28 mouse cellular contexts compared by ENCODE assay signal in the genomic region with DNA sequence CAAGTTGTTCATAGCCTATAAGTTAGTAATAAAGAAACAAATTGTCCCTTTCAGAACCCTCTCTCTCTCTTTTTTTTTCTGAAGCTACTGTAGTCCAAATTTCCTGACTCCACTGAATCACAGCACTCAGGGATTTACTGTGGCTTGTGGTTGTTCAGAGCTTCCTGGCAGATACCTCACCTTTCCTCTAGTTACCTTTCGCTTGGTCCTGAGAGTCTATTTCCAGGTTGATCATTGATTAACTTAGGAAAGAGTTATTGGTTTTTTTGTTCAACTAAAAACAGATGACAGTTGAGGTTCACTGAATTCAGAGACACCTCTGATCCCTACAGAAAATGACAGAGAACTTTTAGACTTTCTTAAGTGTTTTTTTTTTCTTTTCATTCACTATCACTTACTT. TPM values are rescaled to one million over a fixed set of nuclear protein-coding genes. Genes with fewer than 3 reads are reported as not detected.
A peak's percentile ranks its signal among the peaks of the same experiment; 100 is the strongest.
DNase-seq lines count a peak whose midpoint lies in the region; ATAC-seq lines count a peak whose summit lies in the region.
"Had no signal": no experiment of that assay in that cellular context is flagged by ENCODE, and none has a peak within 500 bp of the region (broad histone marks: within the 10 kb centered on the region; RNA-seq: fewer than 3 reads in every experiment).

No protein-coding gene starts in this region.

- no peak overlapping the region for H3K9ac ChIP-seq in kidney, embryonic 16.5 days (replicated peaks; ENCODE audit: low read length)
- no peak overlapping the region for H3K9ac ChIP-seq in liver, embryonic 16.5 days (ENCODE audit: low read depth, low read length)
- H3K9ac ChIP-seq in liver, embryonic 12.5 days = no peak overlapping the region
- H3K9ac ChIP-seq: embryonic facial prominence, embryonic 12.5 days; forebrain, embryonic 13.5 days; forebrain, embryonic 15.5 days had no signal

- no peaks in the 10 kb centered on the region for H3K4me1 ChIP-seq in heart, embryonic 10.5 days
- no peaks in the 10 kb centered on the region for H3K4me1 ChIP-seq in kidney, embryonic 16.5 days (ENCODE audit: insufficient read depth, low read length)
- no peaks in the 10 kb centered on the region for H3K4me1 ChIP-seq in liver, embryonic 16.5 days (ENCODE audit: control insufficient read depth, low read depth, low read length)
- H3K4me1 ChIP-seq in liver, embryonic 12.5 days = no peaks in the 10 kb centered on the region
- H3K4me1 ChIP-seq: embryonic facial prominence, embryonic 10.5 days; embryonic facial prominence, embryonic 12.5 days; forebrain, embryonic 13.5 days; forebrain, embryonic 15.5 days had no signal

- no peak overlapping the region for H3K4me3 ChIP-seq in heart, embryonic 10.5 days
- no peak overlapping the region for H3K4me3 ChIP-seq in kidney, embryonic 16.5 days (ENCODE audit: low read length)
- H3K4me3 ChIP-seq in liver, embryonic 16.5 days (ENCODE audit: low read depth, low read length) = no peak overlapping the region
- no peak overlapping the region for H3K4me3 ChIP-seq in liver, embryonic 12.5 days
- H3K4me3 ChIP-seq: embryonic facial prominence, embryonic 10.5 days; embryonic facial prominence, embryonic 12.5 days; forebrain, embryonic 13.5 days; forebrain, embryonic 15.5 days had no signal

- H3K27ac ChIP-seq in heart, embryonic 10.5 days = no peak overlapping the region
- H3K27ac ChIP-seq in kidney, embryonic 16.5 days (ENCODE audit: low read length) = no peak overlapping the region
- no peak overlapping the region for H3K27ac ChIP-seq in liver, embryonic 16.5 days (ENCODE audit: low read length)
- no peak overlapping the region for H3K27ac ChIP-seq in liver, embryonic 12.5 days
- H3K27ac ChIP-seq: embryonic facial prominence, embryonic 10.5 days; embryonic facial prominence, embryonic 12.5 days; forebrain, embryonic 13.5 days; forebrain, embryonic 15.5 days had no signal

- no peaks in the 10 kb centered on the region for H3K9me3 ChIP-seq in heart, embryonic 10.5 days
- H3K9me3 ChIP-seq in kidney, embryonic 16.5 days (ENCODE audit: low read length) = no peaks in the 10 kb centered on the region
- H3K9me3 ChIP-seq in liver, embryonic 16.5 days (replicated peaks; ENCODE audit: control insufficient read depth, low read length) = no peaks in the 10 kb centered on the region
- no peaks in the 10 kb centered on the region for H3K9me3 ChIP-seq in liver, embryonic 12.5 days (replicated peaks)
- H3K9me3 ChIP-seq: embryonic facial prominence, embryonic 10.5 days; embryonic facial prominence, embryonic 12.5 days; forebrain, embryonic 13.5 days; forebrain, embryonic 15.5 days; G1E had no signal

- no peak for ATAC-seq in kidney, embryonic 16.5 days (ENCODE audit: low FRiP score, low TSS enrichment)
- peak; percentile 53; the same call in 1 of the 2 replicates for ATAC-seq in liver, embryonic 16.5 days (ENCODE audit: low read depth)
- no peak for ATAC-seq in liver, embryonic 12.5 days
- ATAC-seq: activated CD4-positive, CD25-positive, alpha-beta regulatory T cell, adult 4 months; CD4-positive, CD25-positive, alpha-beta regulatory T cell, adult 4 months; forebrain, embryonic 13.5 days; forebrain, embryonic 15.5 days; Patski had no signal

- no peaks in the 10 kb centered on the region for H3K36me3 ChIP-seq in heart, embryonic 10.5 days
- H3K36me3 ChIP-seq in kidney, embryonic 16.5 days (ENCODE audit: insufficient read depth, low read length) = no peaks in the 10 kb centered on the region
- no peaks in the 10 kb centered on the region for H3K36me3 ChIP-seq in liver, embryonic 16.5 days (ENCODE audit: control insufficient read depth, insufficient read depth)
- no peaks in the 10 kb centered on the region for H3K36me3 ChIP-seq in liver, embryonic 12.5 days
- H3K36me3 ChIP-seq: embryonic facial prominence, embryonic 10.5 days; embryonic facial prominence, embryonic 12.5 days; forebrain, embryonic 15.5 days; G1E had no signal

- H3K4me2 ChIP-seq in kidney, embryonic 16.5 days (replicated peaks; ENCODE audit: low read depth, low read length) = no peak overlapping the region
- no peak overlapping the region for H3K4me2 ChIP-seq in liver, embryonic 16.5 days (ENCODE audit: low read depth, low read length)
- H3K4me2 ChIP-seq in liver, embryonic 12.5 days = no peak overlapping the region
- H3K4me2 ChIP-seq: embryonic facial prominence, embryonic 12.5 days; forebrain, embryonic 13.5 days; forebrain, embryonic 15.5 days had no signal

- DNase-seq in heart, embryonic 10.5 days (ENCODE audit: low spot score) = peak; percentile 5
- DNase-seq in heart, postnatal 36 days = no peak
- DNase-seq in kidney, adult 9 months = peak; percentile 63
- DNase-seq: adrenal gland, adult 8-10 months; adrenal gland, postnatal 14 days; adrenal gland, postnatal 36 days; B cell, adult 2 months; cerebellum, adult 11-12 months; cerebellum, adult 2 months; cerebellum, adult 9-10 months; cerebellum, postnatal 10 days; cerebellum, postnatal 25 days had no signal

- intact Hi-C loops in heart, postnatal 36 days (cut with DNase I) = no loop called here

- 85% methylated on average over 1 of the region's 1 CpGs for WGBS in heart, embryonic 10.5 days
- 79% methylated on average over 1 of the region's 1 CpGs for WGBS in kidney, embryonic 16.5 days
- 50% methylated on average over 1 of the region's 1 CpGs for WGBS in liver, embryonic 16.5 days (ENCODE audit: insufficient replicate concordance)
- WGBS in liver, embryonic 12.5 days (ENCODE audit: insufficient replicate concordance) = 65% methylated on average over 1 of the region's 1 CpGs

- no peaks in the 10 kb centered on the region for H3K27me3 ChIP-seq in heart, embryonic 10.5 days (ENCODE audit: insufficient read depth, poor library complexity, severe bottlenecking)
- no peaks in the 10 kb centered on the region for H3K27me3 ChIP-seq in kidney, embryonic 16.5 days (ENCODE audit: insufficient read depth, low read length)
- no peaks in the 10 kb centered on the region for H3K27me3 ChIP-seq in liver, embryonic 16.5 days (ENCODE audit: control insufficient read depth, insufficient read depth, low read depth, low read length)
- no peaks in the 10 kb centered on the region for H3K27me3 ChIP-seq in liver, embryonic 12.5 days (replicated peaks)
- H3K27me3 ChIP-seq: CH12.LX; embryonic facial prominence, embryonic 12.5 days; forebrain, embryonic 13.5 days; forebrain, embryonic 15.5 days had no signal

RNA-seq across cellular contexts. Expression of a gene that starts 9.6 kb away (rescaled TPM):
- 12.3 and 12.4 TPM in 2 replicates for polyA plus RNA-seq in heart, embryonic 10.5 days (2016; fragmentation: Nextera tagmentation; extraction: Ambion mirVana)
- total RNA-seq in heart, postnatal 36 days (2021) = under 1 TPM; 0.51 to 0.83 TPM
- polyA plus RNA-seq in kidney, embryonic 16.5 days (2015; fragmentation: Nextera tagmentation; extraction: Ambion mirVana) = 4.2 and 4.5 TPM in 2 replicates
- 2.2 and 2.8 TPM in 2 replicates for polyA plus RNA-seq in liver, embryonic 16.5 days (2015; fragmentation: Nextera tagmentation; extraction: Ambion mirVana)
- 0.94 and 1.1 TPM in 2 replicates for polyA plus RNA-seq in liver, embryonic 12.5 days (2016; fragmentation: Nextera tagmentation; extraction: Ambion mirVana)
- total RNA-seq: CH12.LX, G1E had no signal
- polyA plus RNA-seq: activated CD4-positive, CD25-positive, alpha-beta regulatory T cell, adult 4 months; CD4-positive, CD25-positive, alpha-beta regulatory T cell, adult 4 months; forebrain, embryonic 13.5 days; G1E had no signal

RNA-seq across cellular contexts. Expression of a gene that starts 33.6 kb away (rescaled TPM):
- not detected in 2 replicates for polyA plus RNA-seq in heart, embryonic 10.5 days (2016; fragmentation: Nextera tagmentation; extraction: Ambion mirVana)
- under 1 TPM in 1 of 2 experiments, not detected in 1; 0.28 TPM for total RNA-seq in heart, postnatal 36 days (2021)
- polyA plus RNA-seq in kidney, embryonic 16.5 days (2015; fragmentation: Nextera tagmentation; extraction: Ambion mirVana) = 0.13 and 0.14 TPM in 2 replicates
- polyA plus RNA-seq in liver, embryonic 16.5 days (2015; fragmentation: Nextera tagmentation; extraction: Ambion mirVana) = 8.3 and 12.2 TPM in 2 replicates
- 0.07 TPM in 1 of 2 replicates, not detected in the other for polyA plus RNA-seq in liver, embryonic 12.5 days (2016; fragmentation: Nextera tagmentation; extraction: Ambion mirVana)
- total RNA-seq: CH12.LX, G1E had no signal
- polyA plus RNA-seq: activated CD4-positive, CD25-positive, alpha-beta regulatory T cell, adult 4 months; cortical plate, adult 2 months; embryonic facial prominence, embryonic 10.5 days; embryonic facial prominence, embryonic 12.5 days; forebrain, embryonic 11.5 days; forebrain, embryonic 13.5 days; forebrain, embryonic 15.5 days; G1E; Patski had no signal

RNA-seq across cellular contexts. Expression of a gene that starts 35.2 kb away (rescaled TPM):
- polyA plus RNA-seq in heart, embryonic 10.5 days (2016; fragmentation: Nextera tagmentation; extraction: Ambion mirVana) = not detected in 2 replicates
- not detected for total RNA-seq in heart, postnatal 36 days (2021)
- polyA plus RNA-seq in kidney, embryonic 16.5 days (2015; fragmentation: Nextera tagmentation; extraction: Ambion mirVana) = not detected in 2 replicates
- not detected in 2 replicates for polyA plus RNA-seq in liver, embryonic 16.5 days (2015; fragmentation: Nextera tagmentation; extraction: Ambion mirVana)
- not detected in 2 replicates for polyA plus RNA-seq in liver, embryonic 12.5 days (2016; fragmentation: Nextera tagmentation; extraction: Ambion mirVana)
- total RNA-seq: adrenal gland, adult 18-20 months; adrenal gland, adult 8-10 months; adrenal gland, postnatal 14 days; adrenal gland, postnatal 36 days; CH12.LX; G1E had no signal
- polyA plus RNA-seq: activated CD4-positive, CD25-positive, alpha-beta regulatory T cell, adult 4 months; CD4-positive, CD25-positive, alpha-beta regulatory T cell, adult 4 months; cerebellum, adult 2 months; cortical plate, adult 2 months; embryonic facial prominence, embryonic 10.5 days; embryonic facial prominence, embryonic 12.5 days; embryonic facial prominence, embryonic 14.5 days; forebrain, embryonic 11.5 days; forebrain, embryonic 13.5 days; forebrain, embryonic 15.5 days; G1E; Patski had no signal

RNA-seq across cellular contexts. Expression of a gene that starts 53.5 kb away (rescaled TPM):
- polyA plus RNA-seq in heart, embryonic 10.5 days (2016; fragmentation: Nextera tagmentation; extraction: Ambion mirVana) = 0.14 TPM in 1 of 2 replicates, not detected in the other
- total RNA-seq in heart, postnatal 36 days (2021) = not detected
- not detected in 2 replicates for polyA plus RNA-seq in kidney, embryonic 16.5 days (2015; fragmentation: Nextera tagmentation; extraction: Ambion mirVana)
- not detected in 2 replicates for polyA plus RNA-seq in liver, embryonic 16.5 days (2015; fragmentation: Nextera tagmentation; extraction: Ambion mirVana)
- polyA plus RNA-seq in liver, embryonic 12.5 days (2016; fragmentation: Nextera tagmentation; extraction: Ambion mirVana) = not detected in 2 replicates
- total RNA-seq: adrenal gland, adult 18-20 months; adrenal gland, adult 8-10 months; adrenal gland, postnatal 14 days; adrenal gland, postnatal 36 days; CH12.LX; G1E had no signal
- polyA plus RNA-seq: activated CD4-positive, CD25-positive, alpha-beta regulatory T cell, adult 4 months; CD4-positive, CD25-positive, alpha-beta regulatory T cell, adult 4 months; cerebellum, adult 2 months; cortical plate, adult 2 months; embryonic facial prominence, embryonic 10.5 days; embryonic facial prominence, embryonic 12.5 days; embryonic facial prominence, embryonic 14.5 days; forebrain, embryonic 11.5 days; forebrain, embryonic 13.5 days; forebrain, embryonic 15.5 days; G1E; Patski had no signal

Comparison
In these comparisons a context has a peak if more than half of its experiments do, and no peak if none do; other contexts are left out.
1. DNase-seq: peak in heart, embryonic 10.5 days (single experiment) and kidney, adult 9 months (single experiment); none in heart, postnatal 36 days (0 of 2).